Mouse (Mus musculus) bone marrow, adult 2 months (tissue): Measurements from ENCODE around the gene Kars. TPM values are rescaled to one million over a fixed set of nuclear protein-coding genes. Genes with fewer than 3 reads are reported as not detected.

Experiments used
- H3K27ac ChIP-seq: fragments of 200-500 bp; 2 replicates; pipeline ENCODE4 v1.5.1; 2012; ENCODE audit warnings: low read depth, mild to moderate bottlenecking, control low read depth, inconsistent platforms, low read length; ENCODE audit not compliant: control insufficient read depth, poor library complexity, insufficient read depth
- H3K4me1 ChIP-seq: fragments of 200-500 bp; 2 replicates; pipeline ENCODE4 v1.6.1; 2011; ENCODE audit warnings: low read length; ENCODE audit not compliant: control insufficient read depth, insufficient read depth
- H3K4me3 ChIP-seq: fragments of 200-500 bp; replicated peaks from 2 replicates; pipeline ENCODE3; 2011; ENCODE audit warnings: mild to moderate bottlenecking, low read depth, low read length, control low read depth; ENCODE audit not compliant: control insufficient read depth
- CTCF ChIP-seq: fragments of 200-500 bp; IDR thresholded peaks from 2 replicates; pipeline ENCODE4 v1.5.1; 2011; ENCODE audit warnings: low read length, control low read depth; ENCODE audit not compliant: control insufficient read depth, insufficient read depth
- POLR2A ChIP-seq: fragments of 200-500 bp; IDR thresholded peaks from 2 replicates; pipeline ENCODE4 v1.6.1; 2011; ENCODE audit warnings: low read depth, mild to moderate bottlenecking, control low read depth, low read length, borderline replicate concordance; ENCODE audit not compliant: control insufficient read depth
- WGBS: fragments of 180-500 bp; shearing (Covaris S2); methylation state at CpG from one replicate; pipeline ENCODE4 v1.1.7; 2018; 5-methylcytosine and 5-hydroxymethylcytosine counted together
- polyA plus RNA-seq: library from polyadenylated mRNA; stranded (reverse); fragments of >200 nt; gene quantifications from 2 replicates; pipeline ENCODE4 v1.2.4, GENCODE M21; 2011; ENCODE audit warnings: low replicate concordance; ENCODE audit not compliant: missing spikeins, insufficient read depth, insufficient read length

Gene Kars
- polyA plus RNA-seq, 1 experiment = 50.7 TPM

DNA sequence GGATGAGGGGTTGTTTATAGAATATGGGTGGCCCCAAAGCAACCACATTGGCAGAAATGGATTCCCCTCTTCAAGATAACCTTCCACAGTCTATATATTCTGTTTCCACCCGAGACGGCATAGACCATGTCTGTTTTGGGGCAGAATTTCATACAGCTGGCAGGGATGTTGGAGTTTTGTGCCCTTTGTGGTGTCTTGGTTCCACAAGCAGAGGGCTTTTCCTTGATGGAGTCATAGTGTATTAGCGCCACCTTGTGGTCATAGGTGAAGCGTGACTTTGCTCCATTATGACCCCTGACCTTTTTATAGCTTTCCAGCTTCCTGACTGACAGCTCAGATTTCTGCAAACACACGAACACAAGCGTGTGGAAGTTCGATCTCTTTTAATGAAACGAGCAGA lies 23.5 kb upstream of the Kars start:
- 7% methylated on average over 8 of the region's 8 CpGs for WGBS
- H3K4me1 ChIP-seq = no peaks in the 10 kb centered on the region
- no peak overlapping the region for H3K4me3 ChIP-seq
- TF ChIP-seq POLR2A = no peak
- peak; percentile 40 for TF ChIP-seq CTCF
- no peak overlapping the region for H3K27ac ChIP-seq

DNA sequence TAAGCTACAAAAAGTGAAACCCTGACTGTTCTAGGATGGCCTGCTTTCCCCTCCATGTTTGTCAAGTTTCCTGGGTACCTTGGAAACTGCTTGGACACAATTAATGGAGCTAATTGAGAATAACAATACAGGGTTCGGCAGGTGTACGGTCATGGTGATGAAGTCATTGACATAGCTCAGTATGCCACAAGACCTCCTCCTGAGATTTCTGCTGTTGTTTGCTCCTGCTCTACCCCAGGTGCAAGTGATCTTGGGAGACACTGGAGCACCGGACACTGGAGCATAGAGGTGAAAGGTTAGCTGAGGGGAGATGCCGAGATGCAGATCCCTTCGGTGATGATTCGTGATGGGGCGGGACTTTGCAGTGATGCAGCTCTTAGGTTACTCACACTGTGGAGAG lies 21.9 kb upstream of the Kars start:
- no peak for TF ChIP-seq POLR2A
- TF ChIP-seq CTCF = no peak
- no peak overlapping the region for H3K4me3 ChIP-seq
- 81% methylated on average over 7 of the region's 7 CpGs for WGBS
- H3K27ac ChIP-seq = no peak overlapping the region
- no peaks in the 10 kb centered on the region for H3K4me1 ChIP-seq

DNA sequence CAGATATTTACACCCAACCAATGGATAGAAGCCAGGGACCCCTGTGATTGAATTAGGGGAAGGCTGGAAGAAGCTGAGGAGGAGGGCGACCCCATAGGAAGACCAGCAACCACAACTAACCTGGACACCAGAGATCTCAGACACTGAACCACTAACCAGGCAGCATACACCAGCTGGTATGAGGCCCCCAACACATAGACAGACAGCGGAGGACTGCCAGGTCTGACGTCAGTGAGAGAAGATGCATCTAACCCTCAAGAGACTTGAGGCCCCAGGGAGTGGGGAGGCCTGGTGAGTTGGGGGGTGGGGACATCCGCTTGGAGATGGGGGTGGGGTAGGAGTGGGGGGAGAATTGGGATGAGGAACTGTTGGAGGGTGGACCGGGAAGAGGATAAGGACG lies 19.5 kb upstream of the Kars start:
- H3K4me1 ChIP-seq = no peaks in the 10 kb centered on the region
- TF ChIP-seq CTCF (no peak), POLR2A (no peak)
- WGBS = 66% methylated on average over 6 of the region's 6 CpGs
- no peak overlapping the region for H3K4me3 ChIP-seq
- no peak overlapping the region for H3K27ac ChIP-seq

DNA sequence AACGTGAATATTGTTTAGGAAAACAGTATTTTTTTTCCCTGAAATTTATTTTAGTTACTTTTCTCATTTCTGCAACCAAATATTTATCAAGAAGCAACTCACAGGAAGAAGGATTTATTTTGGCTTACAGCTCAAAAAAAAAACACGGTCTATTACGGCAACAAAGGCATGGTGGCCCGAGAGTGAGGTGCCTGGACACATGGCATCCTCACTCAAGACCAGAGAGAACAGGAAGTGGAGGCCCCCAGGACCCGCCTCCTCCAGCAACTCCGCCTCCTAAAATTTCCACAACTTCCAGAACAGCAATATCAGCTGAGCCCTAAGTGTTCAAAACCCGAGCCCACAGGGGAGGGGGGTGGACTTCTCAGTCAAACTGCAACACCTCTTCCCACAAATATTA lies 18.3 kb upstream of the Kars start:
- Histone ChIP-seq H3K27ac (no peak overlapping the region), H3K4me3 (no peak overlapping the region), H3K4me1 (no peaks in the 10 kb centered on the region)
- WGBS = 62% methylated on average over 7 of the region's 7 CpGs
- TF ChIP-seq CTCF (no peak), POLR2A (no peak)

DNA sequence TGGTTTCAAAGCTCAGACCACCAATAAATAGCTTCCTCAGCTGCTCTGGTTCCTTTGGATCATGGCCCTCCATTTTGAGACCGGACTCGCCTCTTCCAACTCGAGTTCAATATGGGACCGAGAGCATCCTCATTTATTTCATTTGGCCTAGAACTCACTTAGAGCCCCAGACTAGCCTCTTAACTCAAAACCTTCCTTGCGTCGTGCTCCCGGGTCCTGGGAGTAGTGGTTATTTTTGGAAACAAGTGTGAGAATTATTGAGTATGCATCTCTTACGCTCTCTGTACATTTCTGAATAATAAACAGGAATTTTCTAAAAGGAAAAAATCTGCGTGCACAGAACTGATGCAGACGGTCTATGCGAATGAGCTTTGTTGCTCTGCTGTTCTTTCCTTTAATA lies 3.8 kb upstream of the Kars start, which contains the start of gene Gm6793:
Gene Gm6793, minus strand, starts transcription at position 101 of the 400 bp plus-strand sequence.
- no peaks in the 10 kb centered on the region for H3K4me1 ChIP-seq
- no peak for TF ChIP-seq POLR2A
- H3K27ac ChIP-seq = no peak within 1 kb of the TSS
- H3K4me3 ChIP-seq = no peak within 1 kb of the TSS
- WGBS = 91% methylated on average over 11 of the region's 11 CpGs

DNA sequence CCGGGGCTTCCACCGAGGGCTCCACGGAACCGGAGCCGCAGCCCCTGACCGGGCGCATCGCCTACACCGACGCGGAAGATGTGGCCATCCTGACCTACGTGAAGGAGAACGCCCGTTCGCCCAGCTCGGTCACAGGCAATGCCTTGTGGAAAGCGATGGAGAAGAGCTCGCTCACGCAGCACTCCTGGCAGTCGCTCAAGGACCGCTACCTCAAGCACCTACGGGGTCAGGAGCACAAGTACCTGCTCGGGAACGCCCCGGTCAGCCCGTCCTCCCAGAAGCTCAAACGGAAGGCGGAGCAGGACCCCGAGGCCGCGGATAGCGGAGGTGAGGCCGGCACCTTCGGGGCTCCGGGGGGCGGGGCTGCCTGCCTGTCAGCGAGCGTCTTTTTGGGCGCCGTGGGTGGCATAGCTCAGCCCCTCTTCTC lies 706 bp upstream of the Kars start:
- H3K27ac ChIP-seq = peak overlapping the region; percentile 54
- H3K4me1 ChIP-seq = no peaks in the 10 kb centered on the region
- WGBS = under 1% methylated on average over 40 of the region's 40 CpGs
- no peak for TF ChIP-seq CTCF
- no peak for TF ChIP-seq POLR2A
- H3K4me3 ChIP-seq = peak overlapping the region; percentile 85

DNA sequence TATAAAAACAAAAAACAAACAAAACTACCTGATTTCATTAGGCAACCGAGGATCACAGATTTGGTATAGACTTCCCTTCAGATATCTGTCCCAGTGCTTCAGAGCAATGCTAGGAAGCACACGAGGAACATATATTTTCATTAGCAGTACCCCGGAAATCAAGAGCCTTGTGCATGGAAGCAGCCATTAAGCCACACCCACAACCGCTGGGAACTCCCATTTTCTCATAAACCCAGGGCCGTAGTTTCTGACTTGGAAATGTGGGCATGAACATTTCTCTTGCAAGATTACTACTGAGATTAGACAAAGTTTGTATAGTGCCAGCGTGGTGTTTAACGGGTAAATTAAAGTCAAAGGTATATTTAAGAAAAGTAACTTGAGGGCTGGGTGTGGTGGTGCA lies 1.6 kb downstream of the Kars start:
- H3K27ac ChIP-seq = no peak overlapping the region
- WGBS = 83% methylated on average over 7 of the region's 7 CpGs
- no peak overlapping the region for H3K4me3 ChIP-seq
- no peaks in the 10 kb centered on the region for H3K4me1 ChIP-seq
- TF ChIP-seq POLR2A = no peak
- no peak for TF ChIP-seq CTCF

DNA sequence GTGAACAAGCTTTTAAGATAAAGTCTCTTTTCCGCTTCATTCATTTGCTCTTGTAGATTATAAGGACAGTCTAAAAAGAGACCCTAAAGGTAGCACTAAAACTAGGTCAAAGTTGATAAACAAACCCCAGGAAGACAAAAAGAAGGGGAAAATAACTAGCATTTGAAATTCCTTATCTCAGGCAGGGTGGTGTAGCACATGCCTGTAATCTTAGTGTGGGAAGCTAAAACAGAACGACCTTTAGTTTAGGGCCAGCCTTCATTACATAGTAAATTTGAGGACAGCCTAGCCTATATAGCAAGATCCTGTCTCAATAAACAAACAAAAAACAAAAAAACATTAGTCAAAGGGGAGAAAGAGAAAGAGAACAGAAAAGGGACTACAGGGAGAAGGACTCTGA lies 3.5 kb downstream of the Kars start:
- H3K4me3 ChIP-seq = no peak overlapping the region
- H3K27ac ChIP-seq = no peak overlapping the region
- WGBS = 73% methylated on average over 2 of the region's 2 CpGs
- TF ChIP-seq POLR2A = no peak
- no peak for TF ChIP-seq CTCF
- no peaks in the 10 kb centered on the region for H3K4me1 ChIP-seq

DNA sequence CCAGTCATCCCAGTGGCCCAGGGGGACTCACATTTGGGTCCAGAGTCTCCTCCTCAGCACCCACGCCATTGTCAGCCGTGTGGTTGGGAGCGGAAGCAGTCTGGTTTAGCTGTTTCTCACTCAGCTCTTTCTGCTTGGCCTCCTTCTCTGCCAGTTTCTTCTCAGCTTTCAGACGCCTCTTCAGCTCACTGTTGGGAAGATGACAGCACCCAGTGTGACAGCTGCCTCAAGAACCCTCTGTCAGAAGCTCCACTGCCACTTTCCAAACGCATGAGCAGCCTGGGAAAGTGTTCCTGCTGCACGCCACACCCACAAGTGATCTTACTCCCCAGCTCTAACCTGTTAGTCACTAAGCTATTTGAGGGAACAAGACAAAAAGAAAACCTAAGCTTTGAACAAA lies 5.5 kb downstream of the Kars start:
- WGBS = 88% methylated on average over 6 of the region's 6 CpGs
- no peak for TF ChIP-seq CTCF
- no peak for TF ChIP-seq POLR2A
- Histone ChIP-seq H3K4me3 (no peak overlapping the region), H3K4me1 (no peaks in the 10 kb centered on the region), H3K27ac (no peak overlapping the region)

DNA sequence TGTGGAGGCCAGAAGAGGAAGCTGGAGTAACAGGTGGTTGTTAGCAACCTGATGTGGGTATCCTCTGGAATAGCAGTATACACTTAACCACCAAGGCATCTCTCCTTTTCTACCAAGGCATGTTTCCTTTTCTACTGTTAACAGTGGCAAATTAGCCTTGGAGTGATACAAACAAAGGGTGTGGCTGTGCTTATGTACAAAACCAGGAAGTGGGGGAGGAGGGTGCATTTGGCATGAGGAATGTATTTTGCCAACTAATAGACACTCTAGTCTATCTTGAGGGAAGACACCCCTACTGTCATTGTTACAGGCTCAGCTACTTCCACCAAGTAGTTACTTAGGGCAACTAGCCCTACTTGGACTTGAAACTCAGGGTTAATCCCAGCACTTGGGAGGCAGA lies 6.4 kb downstream of the Kars start:
- Histone ChIP-seq H3K27ac (no peak overlapping the region), H3K4me3 (no peak overlapping the region), H3K4me1 (no peaks in the 10 kb centered on the region)
- no peak for TF ChIP-seq CTCF
